Mouse (Mus musculus) cerebellum, postnatal 14 days (tissue): ENCODE measurements around the gene Gm20547.
A peak's percentile ranks its signal among the peaks of the same experiment; 100 is the strongest.
"Not testable (repeated sequence)": the region's sequence is repeated elsewhere in the genome, so short reads cannot be mapped to it uniquely, and the experiment has no call there.

Experiments
- DNase-seq, 2 experiments: peaks; one replicate each; pipeline ENCODE4 v3.0.0; 2021; ENCODE audit warnings: mixed read lengths in 2 of 2

Gene Gm20547

GRCm38 (mm10) chr17:34881683-34882310 lies at the start of gene Gm20547:
Gene Gm20547 (minus strand): TSS chr17:34882042.
- DNase-seq, result no peak

GRCm38 (mm10) chr17:34931061-34931734 lies 49.4 kb upstream of the Gm20547 start, which contains the start of gene Neu1:
Gene Neu1 (plus strand): TSS chr17:34931253.
- peak; percentile 100 for DNase-seq

- DNase-seq, result no peak
Observed at GRCm38 (mm10) chr17:34928841-34929240, 47.0 kb upstream of the Gm20547 start.

- no peak for DNase-seq
Observed at GRCm38 (mm10) chr17:34927306-34928019, 45.6 kb upstream of the Gm20547 start.

- DNase-seq, result no peak
Observed at GRCm38 (mm10) chr17:34924258-34924657, 42.4 kb upstream of the Gm20547 start.

DNA sequence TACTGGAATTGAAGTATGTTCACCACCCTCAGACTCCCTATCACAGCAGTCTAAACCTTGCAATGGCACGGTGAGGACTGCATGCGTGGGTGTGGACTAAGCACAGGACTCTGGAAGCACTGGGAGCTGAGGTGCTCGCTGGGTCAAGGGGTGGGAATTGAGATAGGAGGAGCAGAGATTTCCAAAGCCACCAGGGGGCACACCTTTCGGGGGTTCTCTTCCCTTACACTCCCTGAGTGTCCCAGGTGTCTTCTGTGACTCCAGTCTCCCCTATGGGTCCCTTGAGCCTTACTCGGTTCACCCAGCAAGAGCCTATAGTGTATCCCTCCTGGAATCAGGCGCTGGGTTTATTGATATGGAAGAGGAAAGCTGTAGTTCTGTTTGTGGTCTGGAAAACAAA lies 41.1 kb upstream of the Gm20547 start:
- DNase-seq, result no peak

DNA sequence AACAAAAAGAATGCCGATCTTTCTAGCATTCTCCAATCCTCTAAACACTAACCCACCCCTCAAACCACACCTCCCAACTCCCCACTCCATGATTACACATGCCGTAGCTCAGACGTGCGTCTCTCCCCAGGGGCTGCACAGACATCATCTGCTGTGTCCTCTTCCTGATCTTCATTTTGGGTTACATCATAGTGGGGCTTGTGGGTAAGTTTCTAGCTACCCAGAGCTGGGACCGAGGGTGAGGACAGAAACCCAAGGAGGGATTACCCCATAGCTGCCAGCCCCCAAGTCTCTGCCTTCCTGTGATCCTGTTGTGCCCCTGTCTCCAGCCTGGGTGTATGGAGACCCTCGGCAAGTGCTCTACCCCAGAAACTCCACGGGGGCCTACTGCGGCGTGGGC lies 35.3 kb upstream of the Gm20547 start:
- no peak for DNase-seq

GRCm38 (mm10) chr17:34916316-34916715 lies 34.5 kb upstream of the Gm20547 start:
- no peak for DNase-seq

GRCm38 (mm10) chr17:34915410-34915831 lies 33.6 kb upstream of the Gm20547 start:
- DNase-seq, result no peak

DNA sequence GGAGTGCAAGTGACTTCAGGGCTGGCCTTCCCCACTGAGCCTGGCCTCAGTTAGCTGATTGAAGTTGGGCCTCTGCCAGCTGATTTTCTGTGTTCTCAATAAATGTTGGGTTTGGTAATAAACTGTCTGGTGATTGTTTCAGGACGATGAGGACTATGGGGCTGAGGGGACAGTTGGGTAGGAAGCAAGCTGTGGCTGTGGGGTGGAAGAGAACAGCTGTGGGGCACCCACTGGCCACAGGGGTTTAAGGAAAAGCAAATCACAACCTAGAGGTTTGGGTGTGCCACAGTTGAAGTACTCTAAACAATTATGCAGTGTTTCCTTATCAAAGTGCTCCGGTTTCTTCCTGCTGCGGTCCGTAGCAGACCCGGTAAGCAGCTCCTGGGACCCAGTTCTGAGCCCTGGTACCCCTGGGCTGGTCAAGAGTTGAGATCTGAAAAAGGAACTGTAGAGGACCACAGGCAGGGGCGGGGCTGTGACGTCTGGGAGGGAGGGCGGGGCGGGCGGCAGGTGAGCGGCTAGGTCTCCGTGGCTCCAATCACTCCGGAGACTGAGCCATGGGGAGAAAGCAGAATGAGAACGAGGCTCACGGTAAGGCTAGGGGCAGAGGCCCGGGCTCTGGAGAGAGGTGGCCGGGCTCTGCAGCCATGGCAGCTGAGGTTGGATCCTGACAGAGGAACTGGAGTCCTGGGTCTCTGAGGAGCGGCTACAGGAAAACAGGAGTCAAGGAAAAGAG lies 32.3 kb upstream of the Gm20547 start, which contains the start of gene Slc44a4:
Gene Slc44a4, plus strand, starts transcription at position 537 of the 736 bp plus-strand sequence.
- no peak for DNase-seq

DNA sequence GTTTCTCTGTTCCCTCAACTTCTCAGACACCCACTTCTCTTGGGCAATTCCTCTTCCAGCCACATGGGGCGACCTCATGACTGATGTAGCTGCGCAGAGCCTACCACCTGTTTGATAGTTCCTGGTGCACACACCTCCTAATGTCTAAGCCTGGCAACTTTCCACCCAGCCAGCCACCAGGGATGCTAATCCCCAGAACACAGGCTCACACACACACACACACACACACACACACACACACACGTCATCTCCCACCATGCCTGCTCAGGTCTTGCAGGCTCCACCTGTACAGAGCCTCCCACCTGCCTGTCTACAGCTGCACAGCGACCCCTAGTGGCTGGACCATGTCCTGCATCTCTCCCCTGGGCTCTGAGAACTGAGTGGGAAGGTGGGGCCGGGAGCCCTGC lies 30.1 kb upstream of the Gm20547 start:
- DNase-seq, result peak; percentile 75 to 91

- no peak for DNase-seq
Observed at GRCm38 (mm10) chr17:34910982-34911381, 29.1 kb upstream of the Gm20547 start.

- DNase-seq, result no peak
Observed at GRCm38 (mm10) chr17:34902895-34903294, 21.1 kb upstream of the Gm20547 start.

DNA sequence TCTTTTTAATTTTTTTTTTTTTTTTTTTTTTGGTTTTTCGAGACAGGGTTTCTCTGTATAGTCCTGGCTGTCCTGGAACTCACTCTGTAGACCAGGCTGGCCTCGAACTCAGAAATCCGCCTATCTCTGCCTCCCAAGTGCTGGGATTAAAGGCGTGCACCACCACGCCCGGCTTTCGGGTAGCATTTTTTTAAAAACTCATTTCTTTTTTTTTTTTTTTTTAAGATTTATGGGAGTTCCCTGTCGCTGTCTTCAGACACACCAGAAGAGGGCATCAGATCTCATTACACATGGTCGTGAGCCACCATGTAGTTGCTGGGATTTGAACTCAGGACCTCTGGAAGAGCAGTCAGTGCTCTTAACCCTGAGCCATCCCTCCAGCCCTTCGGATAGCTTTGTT lies 20.1 kb upstream of the Gm20547 start:
- DNase-seq, result not testable (repeated sequence)

GRCm38 (mm10) chr17:34900826-34901225 lies 19.0 kb upstream of the Gm20547 start:
- not testable (repeated sequence) for DNase-seq

DNA sequence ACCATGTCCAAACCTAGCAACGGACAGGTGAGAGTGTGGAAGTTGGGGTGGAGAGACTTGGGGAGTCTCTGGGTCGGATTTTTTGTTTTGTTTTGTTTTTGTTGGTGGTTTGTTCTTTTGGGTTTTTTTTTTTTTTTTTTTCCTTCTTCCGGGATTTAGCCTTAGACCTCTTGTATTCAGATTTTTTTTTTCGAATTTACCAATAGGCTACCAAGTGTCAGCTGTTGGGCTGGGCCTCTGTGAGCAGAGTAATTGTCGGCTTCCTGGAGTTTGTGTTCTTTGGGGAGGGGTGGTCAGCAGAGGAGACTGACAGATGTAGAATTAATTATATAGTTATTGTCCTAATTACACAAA lies 18.0 kb upstream of the Gm20547 start:
- no peak for DNase-seq

GRCm38 (mm10) chr17:34899053-34899889 lies 17.4 kb upstream of the Gm20547 start:
- DNase-seq, result peak; percentile 58

- DNase-seq, result peak in 1 of 2 experiments; percentile 51
Observed at GRCm38 (mm10) chr17:34898706-34899052, 16.8 kb upstream of the Gm20547 start.

DNA sequence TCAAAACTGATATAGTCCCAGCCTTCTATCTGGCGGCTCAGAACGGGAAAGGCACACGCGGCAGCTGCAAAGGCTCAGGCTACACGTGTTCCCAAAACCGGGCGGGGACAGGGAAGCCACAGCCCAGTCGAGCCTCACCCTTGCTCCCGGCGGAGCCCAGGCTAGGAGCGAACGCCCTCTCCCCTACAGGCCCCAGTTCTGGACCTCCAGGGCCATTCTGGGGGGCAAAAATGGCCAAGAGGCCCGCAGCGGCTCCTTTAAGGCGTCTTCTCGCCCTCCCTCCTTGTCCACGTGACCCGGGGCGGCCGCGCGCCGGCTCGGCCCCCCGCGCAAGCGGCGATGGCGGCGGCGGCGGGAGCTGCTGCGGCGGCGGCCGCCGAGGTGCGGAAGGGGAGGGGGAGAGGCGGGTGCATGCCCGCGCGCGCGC lies 16.3 kb upstream of the Gm20547 start, which contains the start of the genes C2 and Ehmt2:
Gene C2, minus strand, starts transcription at position 106 of the 427 bp plus-strand sequence.
Gene Ehmt2, plus strand, starts transcription at position 310 of the 427 bp plus-strand sequence.
- DNase-seq, result peak; percentile 82 to 87

DNA sequence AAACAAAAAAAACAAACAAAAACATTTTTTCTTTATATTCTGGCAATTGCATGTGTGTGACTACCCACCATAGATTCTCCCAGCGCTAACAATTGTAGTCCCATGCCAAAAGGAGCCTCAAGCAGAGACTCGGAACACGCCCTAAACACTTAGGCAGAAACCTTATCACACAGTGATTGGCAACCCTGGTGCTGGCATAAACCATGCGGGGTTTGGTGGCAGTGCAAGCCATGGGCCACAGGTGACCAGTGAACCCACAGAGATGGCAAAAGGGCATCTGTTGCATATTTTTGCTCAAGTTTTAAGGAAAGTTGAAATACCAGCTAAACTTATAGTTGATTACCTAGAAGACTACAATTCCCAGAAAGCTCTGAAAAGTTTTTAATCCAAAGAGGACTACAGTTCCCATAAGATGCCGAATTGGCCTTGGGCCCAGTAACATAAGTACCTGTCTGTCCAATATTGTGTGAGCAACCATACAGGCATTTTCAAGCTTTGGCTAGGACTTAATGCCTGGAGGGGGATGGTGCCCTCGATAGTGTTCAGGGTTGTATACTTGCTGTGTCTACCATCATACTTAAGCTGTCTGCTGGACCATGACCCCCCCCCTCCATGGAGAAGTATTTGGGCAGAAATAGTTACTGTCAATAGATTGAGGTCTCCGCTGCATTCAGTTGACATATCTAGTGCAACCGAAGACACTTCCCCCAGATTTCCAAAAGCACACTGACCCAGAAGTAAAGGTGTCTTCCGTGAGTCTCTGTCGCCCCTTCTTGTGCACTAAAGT lies 15.7 kb upstream of the Gm20547 start:
- peak; percentile 48 to 53 for DNase-seq

DNA sequence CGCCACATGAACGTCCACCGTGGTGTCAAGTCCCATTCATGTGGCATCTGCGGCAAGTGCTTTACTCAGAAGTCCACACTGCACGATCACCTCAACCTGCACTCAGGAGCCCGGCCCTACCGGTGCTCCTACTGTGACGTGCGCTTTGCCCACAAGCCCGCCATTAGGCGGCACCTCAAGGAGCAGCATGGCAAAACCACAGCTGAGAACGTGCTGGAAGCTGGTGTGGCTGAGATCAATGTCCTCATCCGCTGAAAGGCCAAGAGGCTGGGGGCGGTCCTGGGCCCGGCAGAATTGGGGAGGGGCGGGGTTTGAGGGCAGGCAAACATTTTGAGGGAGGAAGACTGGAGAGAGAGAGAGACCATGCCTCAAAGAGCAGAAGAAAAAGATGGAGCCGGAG lies 14.5 kb upstream of the Gm20547 start:
- DNase-seq, result no peak
